Mouse (Mus musculus): ENCODE measurements around the gene Olfr733. TPM values are rescaled to one million over a fixed set of nuclear protein-coding genes. Genes with fewer than 3 reads are reported as not detected.

Gene Olfr733
- not detected in 2 replicates for polyA plus RNA-seq (2015; fragmentation: Nextera tagmentation; extraction: Ambion mirVana)

GRCm38 (mm10) chr14:50301422-50301821 lies at the start of gene Olfr733:
Olfr733 (minus strand) TSS chr14:50301522.
- H3K9ac ChIP-seq (ENCODE audit: low read length): no peak within 1 kb of the TSS
- H3K4me1 ChIP-seq (replicated peaks; ENCODE audit: control insufficient read depth, insufficient read depth): no peaks in the 10 kb centered on the region
- DNase-seq (ENCODE audit: low spot score) (no peak), ATAC-seq (ENCODE audit: low FRiP score, low TSS enrichment) (no peak)
- no peaks in the 10 kb centered on the region for H3K9me3 ChIP-seq (ENCODE audit: control insufficient read depth, low read length)
- H3K27me3 ChIP-seq (ENCODE audit: control insufficient read depth, insufficient read depth, low read length): no peaks in the 10 kb centered on the region
- no peaks in the 10 kb centered on the region for H3K36me3 ChIP-seq (ENCODE audit: control insufficient read depth, insufficient read depth, low read length)
- H3K4me2 ChIP-seq (replicated peaks; ENCODE audit: low read depth): no peak within 1 kb of the TSS
- no peak within 1 kb of the TSS for H3K4me3 ChIP-seq (ENCODE audit: low read depth, low read length)
- no peak for TF ChIP-seq EP300 (optimal IDR thresholded peaks at IDR 0.05)
- H3K27ac ChIP-seq (replicated peaks): no peak within 1 kb of the TSS

GRCm38 (mm10) chr14:50348796-50349195 lies 47.5 kb upstream of the Olfr733 start, which contains the start of gene Olfr735:
Olfr735 (minus strand) TSS chr14:50348872.
- H3K27me3 ChIP-seq (ENCODE audit: control insufficient read depth, insufficient read depth, low read length): no peaks in the 10 kb centered on the region
- H3K9me3 ChIP-seq (ENCODE audit: control insufficient read depth, low read length): no peaks in the 10 kb centered on the region
- no peak within 1 kb of the TSS for H3K27ac ChIP-seq (replicated peaks)
- ATAC-seq (ENCODE audit: low FRiP score, low TSS enrichment): no peak
- H3K9ac ChIP-seq (ENCODE audit: low read length): no peak within 1 kb of the TSS
- TF ChIP-seq CTCF (IDR thresholded peaks at IDR 0.05; ENCODE audit: low read depth) (no peak), EP300 (optimal IDR thresholded peaks at IDR 0.05) (no peak)
- 82% methylated on average over 2 of the region's 2 CpGs for WGBS
- H3K4me2 ChIP-seq (replicated peaks; ENCODE audit: low read depth): no peak within 1 kb of the TSS
- no peak within 1 kb of the TSS for H3K4me3 ChIP-seq (ENCODE audit: low read depth, low read length)
- H3K4me1 ChIP-seq (replicated peaks; ENCODE audit: control insufficient read depth, insufficient read depth): no peaks in the 10 kb centered on the region
- H3K36me3 ChIP-seq (ENCODE audit: control insufficient read depth, insufficient read depth, low read length): no peaks in the 10 kb centered on the region
- DNase-seq (ENCODE audit: low spot score): no peak

GRCm38 (mm10) chr14:50326661-50327060 lies 25.3 kb upstream of the Olfr733 start, which contains the start of gene Olfr734:
Olfr734 (minus strand) TSS chr14:50326761.
- DNase-seq (ENCODE audit: low spot score) (no peak), ATAC-seq (ENCODE audit: low FRiP score, low TSS enrichment) (no peak)
- TF ChIP-seq EP300 (optimal IDR thresholded peaks at IDR 0.05): no peak
- no peak for TF ChIP-seq CTCF (IDR thresholded peaks at IDR 0.05; ENCODE audit: low read depth)
- H3K4me3 ChIP-seq (ENCODE audit: low read depth, low read length): no peak within 1 kb of the TSS
- no peaks in the 10 kb centered on the region for H3K27me3 ChIP-seq (ENCODE audit: control insufficient read depth, insufficient read depth, low read length)
- whole genome bisulfite sequencing: 51% methylated on average over 1 of the region's 1 CpGs
- no peak within 1 kb of the TSS for H3K27ac ChIP-seq (replicated peaks)
- H3K9me3 ChIP-seq (ENCODE audit: control insufficient read depth, low read length): no peaks in the 10 kb centered on the region
- H3K4me2 ChIP-seq (replicated peaks; ENCODE audit: low read depth): no peak within 1 kb of the TSS
- H3K4me1 ChIP-seq (replicated peaks; ENCODE audit: control insufficient read depth, insufficient read depth): no peaks in the 10 kb centered on the region
- no peak within 1 kb of the TSS for H3K9ac ChIP-seq (ENCODE audit: low read length)
- H3K36me3 ChIP-seq (ENCODE audit: control insufficient read depth, insufficient read depth, low read length): no peaks in the 10 kb centered on the region

- DNase-seq (ENCODE audit: low spot score) (no peak), ATAC-seq (ENCODE audit: low FRiP score, low TSS enrichment) (no peak)
- H3K27me3 ChIP-seq (ENCODE audit: control insufficient read depth, insufficient read depth, low read length): no peaks in the 10 kb centered on the region
- TF ChIP-seq CTCF (IDR thresholded peaks at IDR 0.05; ENCODE audit: low read depth) (no peak), EP300 (optimal IDR thresholded peaks at IDR 0.05) (no peak)
- 89% methylated on average over 1 of the region's 1 CpGs for WGBS
- no peaks in the 10 kb centered on the region for H3K9me3 ChIP-seq (ENCODE audit: control insufficient read depth, low read length)
- H3K4me3 ChIP-seq (ENCODE audit: low read depth, low read length): no peak within 1 kb of the TSS
- no peak within 1 kb of the TSS for H3K4me2 ChIP-seq (replicated peaks; ENCODE audit: low read depth)
- no peaks in the 10 kb centered on the region for H3K4me1 ChIP-seq (replicated peaks; ENCODE audit: control insufficient read depth, insufficient read depth)
- H3K27ac ChIP-seq (replicated peaks): no peak within 1 kb of the TSS
- no peak within 1 kb of the TSS for H3K9ac ChIP-seq (ENCODE audit: low read length)
- no peaks in the 10 kb centered on the region for H3K36me3 ChIP-seq (ENCODE audit: control insufficient read depth, insufficient read depth, low read length)
These were observed 17.2 kb downstream of the Olfr733 start, which contains the start of gene Olfr732 for GRCm38 (mm10) chr14:50284106-50284505. Olfr732 (minus strand) TSS chr14:50284206.

Other genes starting within 250 kb of the Olfr733 start
- not detected in 2 replicates for gene Olfr726, start 210.6 kb downstream of the Olfr733 start, polyA plus RNA-seq (2015; fragmentation: Nextera tagmentation; extraction: Ambion mirVana)
- not detected in 2 replicates for gene Olfr727, start 178.3 kb downstream of the Olfr733 start, polyA plus RNA-seq (2015; fragmentation: Nextera tagmentation; extraction: Ambion mirVana)
- 0.04 TPM in 1 of 2 replicates, not detected in the other for gene Olfr728, start 158.8 kb downstream of the Olfr733 start, polyA plus RNA-seq (2015; fragmentation: Nextera tagmentation; extraction: Ambion mirVana)
- not detected in 2 replicates for gene Olfr729, start 148.6 kb downstream of the Olfr733 start, polyA plus RNA-seq (2015; fragmentation: Nextera tagmentation; extraction: Ambion mirVana)
- not detected in 2 replicates for gene Olfr730, start 113.3 kb downstream of the Olfr733 start, polyA plus RNA-seq (2015; fragmentation: Nextera tagmentation; extraction: Ambion mirVana)
- gene Olfr731, start 59.7 kb downstream of the Olfr733 start, polyA plus RNA-seq (2015; fragmentation: Nextera tagmentation; extraction: Ambion mirVana): not detected in 2 replicates
- gene Olfr732, start 17.3 kb downstream of the Olfr733 start, polyA plus RNA-seq (2015; fragmentation: Nextera tagmentation; extraction: Ambion mirVana): not detected in 2 replicates
- gene Olfr734, start 25.2 kb upstream of the Olfr733 start, polyA plus RNA-seq (2015; fragmentation: Nextera tagmentation; extraction: Ambion mirVana): not detected in 2 replicates
- not detected in 2 replicates for gene Olfr735, start 47.4 kb upstream of the Olfr733 start, polyA plus RNA-seq (2015; fragmentation: Nextera tagmentation; extraction: Ambion mirVana)
- 0.04 TPM in 1 of 2 replicates, not detected in the other for gene Tlr11, start 56.4 kb upstream of the Olfr733 start, polyA plus RNA-seq (2015; fragmentation: Nextera tagmentation; extraction: Ambion mirVana)
- not detected in 2 replicates for gene Olfr736, start 79.6 kb upstream of the Olfr733 start, polyA plus RNA-seq (2015; fragmentation: Nextera tagmentation; extraction: Ambion mirVana)
- not detected in 2 replicates for gene Olfr738, start 106.0 kb upstream of the Olfr733 start, polyA plus RNA-seq (2015; fragmentation: Nextera tagmentation; extraction: Ambion mirVana)
- not detected in 2 replicates for gene Olfr739, start 117.1 kb upstream of the Olfr733 start, polyA plus RNA-seq (2015; fragmentation: Nextera tagmentation; extraction: Ambion mirVana)
- gene Olfr740, start 144.0 kb upstream of the Olfr733 start, polyA plus RNA-seq (2015; fragmentation: Nextera tagmentation; extraction: Ambion mirVana): 0.02 TPM in 1 of 2 replicates, not detected in the other
- gene Olfr741, start 171.2 kb upstream of the Olfr733 start, polyA plus RNA-seq (2015; fragmentation: Nextera tagmentation; extraction: Ambion mirVana): 0.02 TPM in 1 of 2 replicates, not detected in the other
- gene Olfr742, start 202.1 kb upstream of the Olfr733 start, polyA plus RNA-seq (2015; fragmentation: Nextera tagmentation; extraction: Ambion mirVana): not detected in 2 replicates
- gene Olfr743, start 220.3 kb upstream of the Olfr733 start, polyA plus RNA-seq (2015; fragmentation: Nextera tagmentation; extraction: Ambion mirVana): not detected in 2 replicates